Mouse (Mus musculus) liver, adult 2 months (tissue): Measurements from ENCODE around the gene Slc17a9. TPM values are rescaled to one million over a fixed set of nuclear protein-coding genes. Genes with fewer than 3 reads are reported as not detected.
A peak's percentile ranks its signal among the peaks of the same experiment; 100 is the strongest.

ENCODE experiments used
- DNase-seq: peaks from one replicate; pipeline ENCODE4 v3.0.0-alpha.2; 2011; ENCODE audit warnings: low read depth, low spot score; ENCODE audit errors: extremely low read depth
- H3K27ac ChIP-seq: fragments of 200-500 bp; replicated peaks from 2 replicates; pipeline ENCODE4 v1.5.1; 2012; ENCODE audit warnings: low read depth, mild to moderate bottlenecking, control low read depth, inconsistent platforms, low read length; ENCODE audit not compliant: insufficient read depth
- H3K27me3 ChIP-seq: fragments of 200-500 bp; 2 replicates; pipeline ENCODE4 v1.6.1; 2012; ENCODE audit warnings: mild to moderate bottlenecking, moderate library complexity, low read length, inconsistent platforms; ENCODE audit not compliant: control insufficient read depth, insufficient read depth
- H3K36me3 ChIP-seq: fragments of 200-500 bp; 2 replicates; pipeline ENCODE4 v1.6.1; 2012; ENCODE audit warnings: low read length, inconsistent platforms; ENCODE audit not compliant: control insufficient read depth, insufficient read depth
- H3K4me1 ChIP-seq: fragments of 200-500 bp; 2 replicates; pipeline ENCODE4 v1.6.1; 2011; ENCODE audit warnings: low read length; ENCODE audit not compliant: control insufficient read depth, insufficient read depth
- H3K4me3 ChIP-seq: fragments of 200-500 bp; 2 replicates; pipeline ENCODE4 v1.5.1; 2011; ENCODE audit warnings: low read depth, mild to moderate bottlenecking, control low read depth, low read length, moderate library complexity; ENCODE audit not compliant: insufficient read depth
- H3K79me2 ChIP-seq: fragments of 200-500 bp; 2 replicates; pipeline ENCODE4 v1.6.1; 2012; ENCODE audit warnings: inconsistent platforms, mild to moderate bottlenecking, low read length, moderate library complexity; ENCODE audit not compliant: control insufficient read depth, insufficient read depth
- H3K9ac ChIP-seq: fragments of 200-500 bp; 2 replicates; pipeline ENCODE4 v1.6.1; 2012; ENCODE audit warnings: low read depth, mild to moderate bottlenecking, control low read depth, inconsistent platforms, low read length
- CTCF ChIP-seq: fragments of 200-500 bp; IDR thresholded peaks from 2 replicates; pipeline ENCODE4 v1.5.1; 2011; ENCODE audit warnings: low read depth, low read length, control low read depth
- POLR2A ChIP-seq: fragments of 200-500 bp; IDR thresholded peaks from 2 replicates; pipeline ENCODE4 v1.6.1; 2011; ENCODE audit warnings: low read length, control low read depth; ENCODE audit not compliant: insufficient read depth; ENCODE audit errors: extremely low read depth
- WGBS: fragments of 180-500 bp; shearing (Covaris S2); methylation state at CpG from one replicate; pipeline ENCODE4 v1.1.7; 2018; 5-methylcytosine and 5-hydroxymethylcytosine counted together
- polyA plus RNA-seq: library from polyadenylated mRNA; depleted of rRNA; stranded (reverse); fragments of >200 nt; gene quantifications from 2 replicates; pipeline ENCODE4 v1.2.3, GENCODE M21; 2012
- total RNA-seq: library from RNA; depleted of rRNA; stranded (reverse); fragments of >200 nt; gene quantifications from 2 replicates; pipeline ENCODE4 v1.2.3, GENCODE M21; 2014

Gene Slc17a9
- total and polyA plus RNA-seq, 2 experiments, result 3.5 to 10.9 TPM

- Histone ChIP-seq H3K4me3 (no peak overlapping the region), H3K27ac (no peak overlapping the region), H3K4me1 (no peaks in the 10 kb centered on the region), H3K9ac (no peak overlapping the region), H3K79me2 (no peaks in the 10 kb centered on the region), H3K27me3 (peaks cover 11% of the 10 kb centered on the region), H3K36me3 (no peaks in the 10 kb centered on the region)
- TF ChIP-seq CTCF (peak; percentile 94), POLR2A (no peak)
- DNase-seq, result peak; percentile 24
- WGBS, result 19% methylated on average over 12 of the region's 12 CpGs
These were observed 54.4 kb downstream of the Slc17a9 start for GRCm38 (mm10) chr2:180779226-180780104.

DNA sequence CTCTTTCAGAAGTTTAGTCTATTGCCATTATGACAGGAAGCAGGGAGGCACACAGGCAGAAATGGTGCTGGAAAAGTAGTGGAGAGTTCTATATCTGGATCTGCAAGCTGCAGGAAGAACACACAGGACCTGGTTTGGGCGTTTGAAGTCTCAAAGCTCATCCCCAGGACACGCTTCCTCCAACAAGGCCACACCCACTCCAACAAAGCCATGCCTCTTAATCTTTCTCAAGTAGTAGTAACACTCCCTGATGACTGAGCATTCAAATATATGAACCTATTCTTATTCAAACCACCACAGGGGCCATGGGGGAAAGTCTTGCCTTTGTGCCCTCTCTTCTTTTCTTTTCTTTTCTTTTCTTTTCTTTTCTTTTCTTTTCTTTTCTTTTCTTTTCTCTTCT, 55.2 kb downstream of the Slc17a9 start:
- H3K27ac ChIP-seq, result no peak overlapping the region
- H3K27me3 ChIP-seq, result peaks cover 9% of the 10 kb centered on the region
- no peak for TF ChIP-seq POLR2A
- TF ChIP-seq CTCF, result no peak
- H3K79me2 ChIP-seq, result no peaks in the 10 kb centered on the region
- H3K4me1 ChIP-seq, result no peaks in the 10 kb centered on the region
- no peaks in the 10 kb centered on the region for H3K36me3 ChIP-seq
- WGBS, result 17% methylated on average over 2 of the region's 2 CpGs
- H3K4me3 ChIP-seq, result no peak overlapping the region
- DNase-seq, result no peak
- H3K9ac ChIP-seq, result no peak overlapping the region

DNA sequence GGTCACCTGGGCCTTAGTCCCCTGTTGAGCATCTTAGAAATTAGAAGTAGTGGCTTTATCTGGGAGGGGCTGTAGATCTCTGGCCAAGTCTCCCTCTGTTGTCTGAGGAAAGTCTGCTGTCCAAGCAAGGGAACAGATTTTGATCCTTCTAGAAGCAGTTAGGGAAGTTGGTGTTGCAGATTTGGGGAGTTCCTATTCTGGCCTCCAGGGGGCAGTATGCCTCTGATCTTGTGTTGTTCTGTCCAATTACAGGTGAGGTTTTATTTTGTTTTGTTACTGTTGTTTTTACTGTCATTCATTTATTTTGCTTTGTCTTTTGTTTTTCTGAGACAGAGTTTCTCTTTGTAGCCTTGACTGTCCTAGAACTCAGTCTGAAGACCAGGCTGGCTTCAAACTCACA, 61.7 kb downstream of the Slc17a9 start:
- Histone ChIP-seq H3K27ac (no peak overlapping the region), H3K9ac (no peak overlapping the region), H3K27me3 (no peaks in the 10 kb centered on the region), H3K79me2 (no peaks in the 10 kb centered on the region), H3K36me3 (no peaks in the 10 kb centered on the region), H3K4me1 (peaks cover 17% of the 10 kb centered on the region), H3K4me3 (no peak overlapping the region)
- DNase-seq, result peak; percentile 45
- TF ChIP-seq CTCF (peak; percentile 26), POLR2A (no peak)

DNA sequence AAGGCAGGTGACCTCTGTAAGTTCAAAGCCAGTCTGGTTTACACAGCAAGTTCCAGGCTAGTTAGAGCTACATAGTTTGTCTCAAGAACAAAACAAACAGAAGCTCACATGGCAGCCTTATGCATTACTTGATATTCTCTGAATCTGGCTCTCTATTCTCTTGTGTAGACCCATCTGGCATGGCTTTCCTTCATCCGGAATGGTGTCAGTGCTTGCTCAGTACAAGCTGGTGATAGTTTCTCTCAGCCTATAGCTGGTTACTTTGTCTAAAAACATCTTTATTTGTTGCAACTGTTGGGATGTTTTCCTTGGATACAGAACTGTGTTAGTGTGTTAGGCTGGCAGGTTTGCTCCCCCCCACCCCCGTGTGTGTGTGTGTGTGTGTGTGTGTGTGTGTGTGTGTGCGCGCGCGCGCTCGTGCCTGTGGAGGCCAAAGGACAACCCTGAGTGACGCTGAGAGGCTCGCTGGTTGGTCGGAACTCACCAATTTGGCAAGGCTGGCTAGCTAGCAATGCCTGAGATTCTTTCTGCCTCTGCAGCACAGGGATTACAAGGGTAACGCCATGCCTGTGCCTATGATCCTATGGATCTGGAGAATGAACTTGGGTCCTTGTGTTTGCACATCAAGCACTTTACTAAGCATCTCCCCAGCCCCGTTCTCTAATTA, 62.6 kb downstream of the Slc17a9 start:
- Histone ChIP-seq H3K9ac (no peak overlapping the region), H3K27ac (no peak overlapping the region), H3K4me3 (no peak overlapping the region), H3K4me1 (peaks cover 17% of the 10 kb centered on the region), H3K36me3 (no peaks in the 10 kb centered on the region), H3K79me2 (no peaks in the 10 kb centered on the region), H3K27me3 (no peaks in the 10 kb centered on the region)
- TF ChIP-seq CTCF, result no peak
- TF ChIP-seq POLR2A, result no peak
- peak; percentile 64 for DNase-seq
- 25% methylated on average over 13 of the region's 13 CpGs for whole genome bisulfite sequencing

DNA sequence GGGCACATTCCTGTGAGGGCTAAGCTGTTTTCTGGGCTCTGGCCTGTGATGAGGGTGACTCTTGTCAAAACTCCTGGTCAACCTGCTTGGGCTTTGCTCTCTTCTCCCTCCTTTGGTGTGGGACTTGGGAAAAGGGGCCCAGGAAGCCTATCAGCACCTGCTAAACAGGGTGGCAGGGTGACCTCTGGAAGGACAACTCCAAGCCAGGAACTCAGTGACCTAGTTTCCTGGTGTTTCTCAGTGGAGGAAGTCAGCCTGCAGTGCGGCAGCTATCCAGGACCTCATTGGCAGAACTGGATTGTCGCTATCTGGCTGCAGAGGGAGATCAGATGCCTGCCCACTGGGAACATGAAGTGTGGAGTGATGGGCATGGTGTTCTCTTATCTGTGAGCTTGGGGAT, 63.3 kb downstream of the Slc17a9 start:
- Histone ChIP-seq H3K4me1 (peaks cover 17% of the 10 kb centered on the region), H3K79me2 (no peaks in the 10 kb centered on the region), H3K4me3 (no peak overlapping the region), H3K27ac (no peak overlapping the region), H3K9ac (no peak overlapping the region), H3K36me3 (no peaks in the 10 kb centered on the region), H3K27me3 (no peaks in the 10 kb centered on the region)
- WGBS, result 3% methylated on average over 2 of the region's 2 CpGs
- TF ChIP-seq CTCF (no peak), POLR2A (no peak)
- DNase-seq, result peak; percentile 73

GRCm38 (mm10) chr2:180788843-180789242, 63.8 kb downstream of the Slc17a9 start:
- Histone ChIP-seq H3K4me1 (peaks cover 17% of the 10 kb centered on the region), H3K27ac (no peak overlapping the region), H3K27me3 (no peaks in the 10 kb centered on the region), H3K4me3 (no peak overlapping the region), H3K79me2 (no peaks in the 10 kb centered on the region), H3K36me3 (no peaks in the 10 kb centered on the region), H3K9ac (no peak overlapping the region)
- DNase-seq, result no peak
- TF ChIP-seq CTCF (no peak), POLR2A (no peak)
- whole genome bisulfite sequencing, result 26% methylated on average over 6 of the region's 7 CpGs
